10 mouse cellular contexts compared by ENCODE assay signal in the genomic region with DNA sequence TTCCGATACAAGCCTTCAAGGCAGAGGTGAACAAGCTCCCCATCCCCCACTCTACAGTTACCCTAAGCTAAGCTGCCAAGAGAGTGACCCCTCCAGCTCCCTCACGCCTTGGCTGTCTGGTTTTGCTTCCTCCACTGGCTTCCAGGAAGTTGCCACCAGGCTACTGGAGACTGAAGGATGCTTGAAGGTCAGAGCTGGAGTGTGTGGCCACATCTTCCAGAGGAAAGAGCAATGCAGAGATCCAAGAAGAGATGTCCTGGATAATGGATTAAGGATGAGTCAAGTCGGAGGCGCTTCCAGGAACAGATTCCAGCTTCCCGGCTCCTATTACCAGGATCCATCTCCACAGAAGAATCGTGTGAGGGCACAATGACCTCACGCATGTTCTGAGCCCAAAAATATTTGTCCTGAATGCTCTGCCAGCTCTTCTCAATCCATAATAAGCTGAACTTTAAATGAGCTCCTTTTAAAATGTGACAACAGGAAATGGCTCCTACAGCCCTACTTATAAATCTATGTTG.
A peak's percentile ranks its signal among the peaks of the same experiment; 100 is the strongest.
DNase-seq lines count a peak whose midpoint lies in the region; ATAC-seq lines count a peak whose summit lies in the region.
"Had no signal": no experiment of that assay in that cellular context is flagged by ENCODE, and none has a peak within 500 bp of the region (broad histone marks: within the 10 kb centered on the region; RNA-seq: fewer than 3 reads in every experiment).

No protein-coding gene starts in this region.

- no peak for ATAC-seq in embryonic facial prominence, embryonic 14.5 days (ENCODE audit: low read depth)
- peak; percentile 52; the same call in 1 of the 2 replicates for ATAC-seq in lung, embryonic 15.5 days (ENCODE audit: borderline replicate concordance, extremely low read depth, low FRiP score, low TSS enrichment)
- ATAC-seq in forebrain, embryonic 13.5 days = no peak
- no peak for ATAC-seq in midbrain, embryonic 14.5 days (ENCODE audit: low FRiP score, low TSS enrichment)

- H3K9me3 ChIP-seq in embryonic facial prominence, embryonic 14.5 days (ENCODE audit: control insufficient read depth, low read length) = no peaks in the 10 kb centered on the region
- no peaks in the 10 kb centered on the region for H3K9me3 ChIP-seq in embryonic facial prominence, embryonic 10.5 days
- H3K9me3 ChIP-seq in lung, embryonic 15.5 days = no peaks in the 10 kb centered on the region
- H3K9me3 ChIP-seq in forebrain, embryonic 13.5 days (replicated peaks) = no peaks in the 10 kb centered on the region
- H3K9me3 ChIP-seq in midbrain, embryonic 14.5 days (ENCODE audit: control insufficient read depth, low read length) = no peaks in the 10 kb centered on the region
- H3K9me3 ChIP-seq: embryonic facial prominence, embryonic 15.5 days; hindbrain, embryonic 15.5 days had no signal

- H3K27ac ChIP-seq in embryonic facial prominence, embryonic 14.5 days (replicated peaks; ENCODE audit: low read depth, low read length) = no peak overlapping the region
- H3K27ac ChIP-seq in embryonic facial prominence, embryonic 10.5 days (replicated peaks) = no peak overlapping the region
- H3K27ac ChIP-seq in lung, embryonic 15.5 days = no peak overlapping the region
- no peak overlapping the region for H3K27ac ChIP-seq in forebrain, embryonic 13.5 days
- H3K27ac ChIP-seq in midbrain, embryonic 14.5 days (replicated peaks; ENCODE audit: low read depth, low read length) = no peak overlapping the region
- H3K27ac ChIP-seq: embryonic facial prominence, embryonic 15.5 days; hindbrain, embryonic 15.5 days had no signal

- H3K4me1 ChIP-seq in embryonic facial prominence, embryonic 14.5 days (ENCODE audit: control insufficient read depth, insufficient read depth, low read length) = no peaks in the 10 kb centered on the region
- H3K4me1 ChIP-seq in embryonic facial prominence, embryonic 10.5 days = peaks cover 4% of the 10 kb centered on the region; the same call in 1 of the 2 replicates
- peaks cover 8% of the 10 kb centered on the region; the same call in 1 of the 2 replicates for H3K4me1 ChIP-seq in lung, embryonic 15.5 days
- no peaks in the 10 kb centered on the region for H3K4me1 ChIP-seq in forebrain, embryonic 13.5 days
- H3K4me1 ChIP-seq in midbrain, embryonic 14.5 days (ENCODE audit: control insufficient read depth, insufficient read depth, low read length) = no peaks in the 10 kb centered on the region
- H3K4me1 ChIP-seq: hindbrain, embryonic 15.5 days had no signal

- H3K9ac ChIP-seq in embryonic facial prominence, embryonic 14.5 days (ENCODE audit: low read depth, low read length) = no peak overlapping the region
- H3K9ac ChIP-seq in lung, embryonic 15.5 days = no peak overlapping the region
- H3K9ac ChIP-seq in forebrain, embryonic 13.5 days = no peak overlapping the region
- H3K9ac ChIP-seq in midbrain, embryonic 14.5 days (replicated peaks; ENCODE audit: low read length) = no peak overlapping the region
- H3K9ac ChIP-seq: embryonic facial prominence, embryonic 15.5 days; hindbrain, embryonic 15.5 days had no signal

- 62% methylated on average over 7 of the region's 7 CpGs for WGBS in embryonic facial prominence, embryonic 14.5 days
- 81% methylated on average over 7 of the region's 7 CpGs for WGBS in embryonic facial prominence, embryonic 10.5 days
- WGBS in lung, embryonic 15.5 days = 42% methylated on average over 7 of the region's 7 CpGs
- 89% methylated on average over 7 of the region's 7 CpGs for WGBS in forebrain, embryonic 13.5 days
- 86% methylated on average over 7 of the region's 7 CpGs for WGBS in midbrain, embryonic 14.5 days

- no peak overlapping the region for H3K4me2 ChIP-seq in embryonic facial prominence, embryonic 14.5 days (ENCODE audit: low read depth, low read length)
- H3K4me2 ChIP-seq in lung, embryonic 15.5 days = no peak overlapping the region
- no peak overlapping the region for H3K4me2 ChIP-seq in forebrain, embryonic 13.5 days
- no peak overlapping the region for H3K4me2 ChIP-seq in midbrain, embryonic 14.5 days (ENCODE audit: low read length)
- H3K4me2 ChIP-seq: embryonic facial prominence, embryonic 15.5 days; hindbrain, embryonic 15.5 days had no signal

- H3K27me3 ChIP-seq in embryonic facial prominence, embryonic 14.5 days (replicated peaks; ENCODE audit: control insufficient read depth, insufficient read depth, low read length) = no peaks in the 10 kb centered on the region
- H3K27me3 ChIP-seq in embryonic facial prominence, embryonic 10.5 days (replicated peaks; ENCODE audit: low read depth, poor library complexity, severe bottlenecking) = no peaks in the 10 kb centered on the region
- H3K27me3 ChIP-seq in lung, embryonic 15.5 days = no peaks in the 10 kb centered on the region
- H3K27me3 ChIP-seq in forebrain, embryonic 13.5 days = no peaks in the 10 kb centered on the region
- H3K27me3 ChIP-seq in midbrain, embryonic 14.5 days (ENCODE audit: control insufficient read depth, insufficient read depth, low read length) = no peaks in the 10 kb centered on the region
- H3K27me3 ChIP-seq: embryonic facial prominence, embryonic 15.5 days; hindbrain, embryonic 15.5 days had no signal

- DNase-seq in embryonic facial prominence, embryonic 14.5 days (ENCODE audit: low spot score) = peak; percentile 28
- no peak for DNase-seq in embryonic facial prominence, embryonic 10.5 days (ENCODE audit: low spot score)
- DNase-seq in ZHBTc4 (ENCODE audit: low read depth, low spot score) = peak; percentile 16
- DNase-seq in heart, postnatal 10 days = peak; percentile 63 to 66
- DNase-seq in cerebellum, postnatal 4 days (ENCODE audit: low spot score in 2 of 2) = no peak
- no peak for DNase-seq in midbrain, embryonic 14.5 days

- no peaks in the 10 kb centered on the region for H3K36me3 ChIP-seq in embryonic facial prominence, embryonic 14.5 days (ENCODE audit: control insufficient read depth, insufficient read depth, low read length)
- H3K36me3 ChIP-seq in embryonic facial prominence, embryonic 10.5 days (replicated peaks) = no peaks in the 10 kb centered on the region
- H3K36me3 ChIP-seq in lung, embryonic 15.5 days = no peaks in the 10 kb centered on the region
- no peaks in the 10 kb centered on the region for H3K36me3 ChIP-seq in forebrain, embryonic 13.5 days (ENCODE audit: poor library complexity, severe bottlenecking)
- no peaks in the 10 kb centered on the region for H3K36me3 ChIP-seq in midbrain, embryonic 14.5 days (ENCODE audit: control insufficient read depth, insufficient read depth, low read length)
- H3K36me3 ChIP-seq: embryonic facial prominence, embryonic 15.5 days; hindbrain, embryonic 15.5 days had no signal

- no peak overlapping the region for H3K4me3 ChIP-seq in embryonic facial prominence, embryonic 14.5 days (ENCODE audit: low read depth, low read length)
- H3K4me3 ChIP-seq in embryonic facial prominence, embryonic 10.5 days = no peak overlapping the region
- no peak overlapping the region for H3K4me3 ChIP-seq in lung, embryonic 15.5 days
- no peak overlapping the region for H3K4me3 ChIP-seq in forebrain, embryonic 13.5 days
- no peak overlapping the region for H3K4me3 ChIP-seq in midbrain, embryonic 14.5 days (replicated peaks; ENCODE audit: low read depth, low read length)
- H3K4me3 ChIP-seq: embryonic facial prominence, embryonic 15.5 days; hindbrain, embryonic 15.5 days had no signal

- intact Hi-C loops in heart, postnatal 10 days (cut with DNase I) = no loop called here

Comparison
In these comparisons a context has a peak if more than half of its experiments do, and no peak if none do; other contexts are left out.
1. DNase-seq: peak in embryonic facial prominence, embryonic 14.5 days (single experiment), ZHBTc4 (single experiment) and heart, postnatal 10 days (2 of 2); none in embryonic facial prominence, embryonic 10.5 days (single experiment), cerebellum, postnatal 4 days (0 of 2) and midbrain, embryonic 14.5 days (single experiment).